Mouse (Mus musculus): ENCODE data around the gene 2310011J03Rik. TPM values are rescaled to one million over a fixed set of nuclear protein-coding genes. Genes with fewer than 3 reads are reported as not detected.
A peak's percentile ranks its signal among the peaks of the same experiment; 100 is the strongest.

2310011J03Rik gene
- polyA plus RNA-seq, 1 experiment from 2014 or later, result 50.5 TPM

DNA sequence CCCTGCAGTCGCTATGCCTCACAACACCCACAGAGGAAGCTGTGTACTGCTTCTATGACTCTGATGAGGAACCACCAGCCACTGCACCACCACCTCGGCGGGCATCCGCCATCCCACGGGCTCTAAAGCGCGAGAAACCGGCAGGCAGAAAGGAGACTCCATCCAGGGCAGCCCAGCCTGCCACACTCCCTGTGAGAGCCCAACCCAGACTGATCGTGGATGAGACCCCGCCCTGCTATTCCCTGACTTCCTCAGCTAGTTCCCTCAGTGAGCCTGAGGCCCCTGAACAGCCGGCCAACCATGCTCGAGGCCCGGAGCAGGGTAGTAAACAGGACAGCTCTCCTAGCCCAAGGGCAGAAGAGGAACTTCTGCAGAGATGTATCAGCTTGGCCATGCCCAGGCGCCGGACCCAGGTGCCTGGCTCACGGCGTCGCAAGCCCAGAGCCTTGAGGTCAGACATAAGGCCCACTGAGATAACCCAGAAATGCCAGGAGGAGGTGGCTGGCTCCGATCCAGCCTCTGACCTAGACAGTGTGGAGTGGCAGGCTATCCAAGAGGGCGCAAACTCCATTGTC, 6.6 kb downstream of the 2310011J03Rik start:
- peaks cover 94% of the 10 kb centered on the region for H3K27me3 ChIP-seq
- no peak for ATAC-seq (ENCODE audit: insufficient number of reproducible peaks, insufficient read depth, low FRiP score, low TSS enrichment, low read depth)
- H3K4me1 ChIP-seq (replicated peaks), result peaks cover 8% of the 10 kb centered on the region
- no peak overlapping the region for H3K4me2 ChIP-seq
- no peak overlapping the region for H3K27ac ChIP-seq
- H3K36me3 ChIP-seq, result peaks cover 20% of the 10 kb centered on the region
- H3K9ac ChIP-seq (replicated peaks), result no peak overlapping the region
- H3K4me3 ChIP-seq (replicated peaks), result no peak overlapping the region
- 45% methylated on average over 20 of the region's 20 CpGs for WGBS
- no peaks in the 10 kb centered on the region for H3K9me3 ChIP-seq

DNA sequence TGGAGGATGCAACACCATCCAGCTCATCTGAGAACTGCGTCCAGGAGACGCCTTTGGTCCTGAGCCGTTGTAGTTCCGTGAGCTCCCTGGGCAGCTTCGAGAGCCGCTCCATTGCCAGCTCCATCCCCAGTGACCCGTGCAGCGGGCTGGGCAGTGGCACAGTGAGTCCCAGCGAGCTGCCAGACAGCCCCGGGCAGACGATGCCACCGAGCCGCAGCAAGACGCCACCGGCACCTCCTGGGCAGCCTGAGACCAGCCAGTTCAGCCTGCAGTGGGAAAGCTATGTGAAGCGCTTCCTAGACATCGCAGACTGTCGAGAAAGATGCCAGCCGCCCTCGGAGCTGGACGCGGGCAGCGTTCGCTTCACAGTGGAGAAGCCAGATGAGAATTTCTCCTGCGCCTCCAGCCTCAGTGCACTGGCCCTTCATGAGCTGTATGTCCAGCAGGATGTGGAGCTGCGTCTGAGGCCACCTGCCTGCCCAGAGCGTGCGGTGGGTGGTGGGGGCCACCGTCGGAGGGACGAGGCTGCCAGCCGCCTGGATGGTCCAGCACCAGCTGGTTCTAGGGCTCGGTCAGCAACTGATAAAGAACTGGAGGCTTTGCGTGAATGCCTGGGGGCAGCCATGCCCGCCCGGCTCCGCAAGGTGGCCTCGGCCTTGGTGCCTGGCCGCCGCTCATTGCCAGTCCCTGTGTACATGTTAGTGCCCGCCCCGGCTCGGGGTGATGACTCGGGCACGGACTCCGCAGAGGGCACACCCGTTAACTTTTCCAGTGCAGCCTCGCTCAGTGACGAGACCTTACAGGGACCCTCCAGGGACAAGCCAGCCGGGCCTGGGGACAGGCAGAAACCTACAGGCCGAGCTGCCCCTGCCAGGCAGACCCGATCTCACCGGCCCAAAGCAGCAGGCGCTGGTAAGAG, 7.5 kb downstream of the 2310011J03Rik start:
- peaks cover 100% of the 10 kb centered on the region for H3K27me3 ChIP-seq
- H3K27ac ChIP-seq, result no peak overlapping the region
- H3K9ac ChIP-seq (replicated peaks), result peak overlapping the region; percentile 51
- H3K36me3 ChIP-seq, result peaks cover 19% of the 10 kb centered on the region
- no peak for ATAC-seq (ENCODE audit: insufficient number of reproducible peaks, insufficient read depth, low FRiP score, low TSS enrichment, low read depth)
- H3K9me3 ChIP-seq, result no peaks in the 10 kb centered on the region
- H3K4me2 ChIP-seq, result no peak overlapping the region
- H3K4me1 ChIP-seq (replicated peaks), result peaks cover 6% of the 10 kb centered on the region
- 64% methylated on average over 54 of the region's 54 CpGs for WGBS
- no peak overlapping the region for H3K4me3 ChIP-seq (replicated peaks)

DNA sequence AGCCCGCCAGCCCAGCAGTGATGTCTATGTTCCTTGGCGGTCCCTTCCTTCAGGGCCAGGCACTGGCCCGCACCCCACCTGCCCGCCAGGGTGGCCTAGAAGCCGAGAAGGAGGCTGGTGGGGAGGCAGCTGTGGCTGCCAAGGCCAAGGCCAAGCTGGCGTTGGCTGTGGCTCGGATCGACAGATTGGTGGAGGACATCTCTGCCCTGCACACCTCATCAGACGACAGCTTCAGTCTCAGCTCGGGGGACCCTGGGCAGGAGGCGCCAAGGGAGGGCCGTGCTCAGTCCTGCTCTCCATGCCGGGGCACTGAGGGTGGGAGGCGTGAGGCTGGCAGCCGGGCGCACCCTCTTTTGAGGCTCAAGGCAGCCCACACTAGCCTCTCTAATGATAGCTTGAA, 8.8 kb downstream of the 2310011J03Rik start:
- Histone ChIP-seq H3K9ac (replicated peaks) (no peak overlapping the region), H3K36me3 (peaks cover 22% of the 10 kb centered on the region; the same call in 1 of the 2 replicates), H3K4me1 (replicated peaks) (peaks cover 6% of the 10 kb centered on the region), H3K27me3 (peaks cover 100% of the 10 kb centered on the region), H3K27ac (no peak overlapping the region), H3K4me2 (no peak overlapping the region), H3K9me3 (no peaks in the 10 kb centered on the region), H3K4me3 (replicated peaks) (no peak overlapping the region)
- 80% methylated on average over 16 of the region's 16 CpGs for WGBS
- no peak for ATAC-seq (ENCODE audit: insufficient number of reproducible peaks, insufficient read depth, low FRiP score, low TSS enrichment, low read depth)

DNA sequence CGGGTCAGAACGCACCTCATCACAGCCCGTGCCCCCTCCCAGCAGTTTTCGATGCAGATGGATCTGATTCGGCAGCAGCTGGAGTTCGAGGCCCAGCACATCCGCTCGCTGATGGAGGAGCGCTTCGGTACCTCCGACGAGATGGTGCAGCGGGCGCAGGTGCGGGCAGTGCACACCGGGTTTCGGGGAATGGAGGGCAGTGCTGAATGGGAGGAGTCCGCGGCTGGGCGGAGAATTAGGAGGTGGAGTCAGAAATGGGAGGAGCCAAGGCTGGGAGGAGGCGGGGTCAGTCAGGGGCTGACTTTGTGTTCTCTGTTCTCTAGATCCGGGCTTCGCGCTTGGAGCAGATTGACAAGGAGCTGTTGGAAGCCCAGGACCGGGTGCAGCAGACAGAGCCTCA, 15.5 kb downstream of the 2310011J03Rik start:
- Histone ChIP-seq H3K4me3 (replicated peaks) (no peak overlapping the region), H3K4me2 (no peak overlapping the region)

DNA sequence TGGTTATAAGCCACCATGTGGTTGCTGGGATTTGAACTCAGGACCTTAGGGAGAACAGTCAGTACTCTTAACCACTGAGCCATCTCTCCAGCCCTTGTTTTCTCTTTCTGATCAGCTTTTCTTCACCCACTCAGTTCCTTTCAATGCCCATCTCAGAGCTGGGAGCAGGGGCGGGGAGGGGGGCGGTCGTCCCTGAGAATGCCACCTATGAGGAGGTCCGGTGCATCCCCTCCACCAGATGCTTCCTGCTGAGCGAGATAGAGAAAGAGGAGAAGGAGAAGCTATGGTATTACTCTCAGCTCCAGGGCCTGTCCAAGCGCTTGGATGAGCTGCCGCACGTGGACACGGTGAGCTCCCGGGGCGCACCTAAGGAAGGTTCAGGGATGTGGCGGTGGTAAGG, 15.9 kb downstream of the 2310011J03Rik start:
- no peak overlapping the region for H3K27ac ChIP-seq
- no peaks in the 10 kb centered on the region for H3K9me3 ChIP-seq
- peaks cover 28% of the 10 kb centered on the region; the same call in 1 of the 2 replicates for H3K36me3 ChIP-seq
- H3K4me1 ChIP-seq (replicated peaks), result peaks cover 7% of the 10 kb centered on the region; the same call in 1 of the 2 replicates
- H3K4me2 ChIP-seq, result no peak overlapping the region
- WGBS, result 20% methylated on average over 12 of the region's 12 CpGs
- no peak overlapping the region for H3K9ac ChIP-seq (replicated peaks)
- peaks cover 99% of the 10 kb centered on the region for H3K27me3 ChIP-seq
- no peak overlapping the region for H3K4me3 ChIP-seq (replicated peaks)
- no peak for ATAC-seq (ENCODE audit: insufficient number of reproducible peaks, insufficient read depth, low FRiP score, low TSS enrichment, low read depth)

More for the DNA sequence above, 15.5 kb downstream of the 2310011J03Rik start:
- Histone ChIP-seq H3K9ac (replicated peaks) (no peak overlapping the region), H3K27me3 (peaks cover 99% of the 10 kb centered on the region), H3K27ac (no peak overlapping the region), H3K4me1 (replicated peaks) (0 out of 2 replicates have a peak, but pooled peaks cover 3% of the 10 kb centered on the region), H3K9me3 (no peaks in the 10 kb centered on the region), H3K36me3 (peaks cover 28% of the 10 kb centered on the region; the same call in 1 of the 2 replicates)
- WGBS, result 7% methylated on average over 25 of the region's 25 CpGs
- no peak for ATAC-seq (ENCODE audit: insufficient number of reproducible peaks, insufficient read depth, low FRiP score, low TSS enrichment, low read depth)

DNA sequence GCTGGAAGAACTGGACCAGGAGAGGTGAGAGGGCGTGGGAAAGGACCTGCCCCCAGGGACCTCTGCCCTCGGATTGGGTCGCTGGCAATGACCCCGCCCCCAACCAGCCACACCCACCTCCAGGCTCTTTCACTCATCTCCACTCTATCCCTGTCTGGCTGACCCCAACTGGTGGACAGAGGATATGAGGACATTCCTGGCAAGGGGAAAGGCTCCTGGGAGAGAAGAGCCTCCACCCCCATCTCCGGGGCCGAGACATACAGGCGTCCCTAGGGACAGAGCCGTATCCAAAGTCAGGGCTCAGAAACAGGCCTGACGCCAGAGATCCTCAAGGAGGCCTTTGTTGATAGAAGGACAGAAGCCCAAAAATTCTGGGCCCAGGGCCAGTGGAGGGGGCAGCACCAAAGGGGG, 17.9 kb downstream of the 2310011J03Rik start:
- Histone ChIP-seq H3K9ac (replicated peaks) (no peak overlapping the region), H3K27me3 (peaks cover 99% of the 10 kb centered on the region), H3K9me3 (no peaks in the 10 kb centered on the region), H3K36me3 (peaks cover 12% of the 10 kb centered on the region; the same call in 1 of the 2 replicates), H3K4me2 (no peak overlapping the region), H3K4me1 (replicated peaks) (peaks cover 17% of the 10 kb centered on the region; the same call in 1 of the 2 replicates), H3K4me3 (replicated peaks) (no peak overlapping the region), H3K27ac (no peak overlapping the region)
- 16% methylated on average over 9 of the region's 9 CpGs for WGBS
- no peak for ATAC-seq (ENCODE audit: insufficient number of reproducible peaks, insufficient read depth, low FRiP score, low TSS enrichment, low read depth)

DNA sequence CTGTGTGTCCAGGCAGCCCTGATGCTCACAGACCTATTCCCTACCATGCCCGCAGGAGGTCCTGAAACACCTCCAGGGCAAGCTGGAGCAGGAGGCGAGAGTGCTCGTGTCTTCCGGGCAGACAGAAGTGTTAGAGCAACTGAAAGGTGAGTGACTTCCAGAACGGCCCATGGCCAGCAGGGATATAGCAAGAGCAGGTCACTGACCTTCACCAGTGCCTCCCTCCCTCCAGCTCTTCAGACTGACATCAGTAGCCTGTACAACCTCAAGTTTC, 18.3 kb downstream of the 2310011J03Rik start:
- H3K27me3 ChIP-seq, result peaks cover 99% of the 10 kb centered on the region
- ATAC-seq (ENCODE audit: insufficient number of reproducible peaks, insufficient read depth, low FRiP score, low TSS enrichment, low read depth), result no peak

DNA sequence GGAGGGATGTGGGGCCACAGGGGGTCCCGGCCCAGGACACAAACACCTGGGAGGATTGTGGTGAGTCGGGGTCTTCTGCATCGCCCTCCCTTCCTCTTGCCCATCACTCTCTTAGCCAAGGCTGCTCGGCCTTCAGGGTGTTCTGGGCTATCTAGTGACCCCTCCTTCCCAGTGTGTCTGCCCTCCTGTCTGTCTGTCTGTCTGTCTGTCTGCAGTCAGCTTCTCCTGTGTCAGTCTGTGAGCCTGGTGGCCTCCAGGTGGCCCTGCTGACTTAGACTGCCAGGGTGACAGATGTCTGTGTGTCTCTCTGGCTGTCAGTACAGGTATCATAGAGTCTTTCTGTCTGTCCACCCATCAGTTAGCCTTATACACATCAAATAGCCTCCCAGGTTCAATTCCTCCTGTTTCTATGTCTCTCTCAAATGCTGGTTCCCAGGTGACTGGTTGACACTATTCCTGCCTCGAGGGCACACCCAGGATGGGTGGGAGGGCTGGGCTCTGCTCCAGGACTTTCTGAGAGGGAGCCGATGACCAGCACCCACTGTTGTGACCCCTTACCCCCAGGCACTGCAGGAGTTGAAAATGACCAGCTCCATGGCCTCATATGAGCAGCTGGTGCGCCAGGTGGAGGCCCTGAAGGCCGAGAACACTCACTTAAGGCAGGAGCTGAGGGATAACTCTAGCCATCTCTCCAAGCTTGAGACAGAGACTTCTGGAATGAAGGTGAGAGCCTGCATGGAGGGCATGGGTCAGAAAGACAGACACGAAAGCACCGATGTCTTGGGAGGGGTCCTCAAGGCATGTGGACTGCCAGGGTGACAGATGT, 18.9 kb downstream of the 2310011J03Rik start:
- no peak for ATAC-seq (ENCODE audit: insufficient number of reproducible peaks, insufficient read depth, low FRiP score, low TSS enrichment, low read depth)
- Histone ChIP-seq H3K9me3 (no peaks in the 10 kb centered on the region), H3K27me3 (peaks cover 97% of the 10 kb centered on the region), H3K4me3 (replicated peaks) (no peak overlapping the region), H3K36me3 (peaks cover 5% of the 10 kb centered on the region; the same call in 1 of the 2 replicates), H3K27ac (no peak overlapping the region), H3K4me1 (replicated peaks) (peaks cover 21% of the 10 kb centered on the region), H3K9ac (replicated peaks) (no peak overlapping the region; the same call in 1 of the 2 replicates), H3K4me2 (peak overlapping the region; percentile 3; the same call in 1 of the 2 replicates)
- WGBS, result 80% methylated on average over 10 of the region's 10 CpGs

More for the DNA sequence above, 18.3 kb downstream of the 2310011J03Rik start:
- H3K9me3 ChIP-seq, result no peaks in the 10 kb centered on the region
- WGBS, result 40% methylated on average over 5 of the region's 5 CpGs
- no peak overlapping the region for H3K4me2 ChIP-seq
- H3K36me3 ChIP-seq, result peaks cover 10% of the 10 kb centered on the region; the same call in 1 of the 2 replicates
- H3K4me3 ChIP-seq (replicated peaks), result no peak overlapping the region
- no peak overlapping the region for H3K9ac ChIP-seq (replicated peaks)
- H3K4me1 ChIP-seq (replicated peaks), result peaks cover 17% of the 10 kb centered on the region; the same call in 1 of the 2 replicates
- H3K27ac ChIP-seq, result no peak overlapping the region

DNA sequence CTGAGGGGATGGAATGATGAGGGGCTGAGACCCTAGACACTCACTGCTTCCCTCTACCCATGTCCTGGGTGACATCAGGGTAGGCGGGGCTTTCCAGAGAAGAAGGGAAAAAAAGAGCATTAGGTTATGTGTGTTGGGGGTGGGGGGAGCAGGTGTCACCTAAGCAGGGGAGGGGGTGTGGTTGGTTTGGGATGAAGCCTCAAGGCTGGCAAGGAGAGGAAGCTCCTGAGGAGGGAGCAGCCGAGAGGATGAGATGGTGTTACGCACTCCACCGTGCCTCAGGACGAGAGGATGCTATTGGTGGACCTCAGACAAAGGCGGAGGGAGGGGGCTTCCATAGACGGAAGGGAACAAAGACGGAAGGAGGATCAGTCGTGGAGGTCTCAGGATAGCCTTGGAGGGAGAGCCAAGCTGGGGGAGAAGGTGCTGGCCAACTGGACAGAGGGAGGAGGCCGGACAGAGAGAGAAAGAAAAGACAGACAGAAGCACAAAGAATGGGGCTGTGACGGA, 19.6 kb downstream of the 2310011J03Rik start:
- ATAC-seq (ENCODE audit: insufficient number of reproducible peaks, insufficient read depth, low FRiP score, low TSS enrichment, low read depth), result no peak
- no peak overlapping the region for H3K27ac ChIP-seq
- H3K9ac ChIP-seq (replicated peaks), result no peak overlapping the region; the same call in 1 of the 2 replicates
- no peaks in the 10 kb centered on the region for H3K36me3 ChIP-seq
- H3K4me3 ChIP-seq (replicated peaks), result no peak overlapping the region
- peak overlapping the region; percentile 3; the same call in 1 of the 2 replicates for H3K4me2 ChIP-seq
- peaks cover 90% of the 10 kb centered on the region for H3K27me3 ChIP-seq
- peaks cover 28% of the 10 kb centered on the region for H3K4me1 ChIP-seq (replicated peaks)
- WGBS, result 25% methylated on average over 11 of the region's 11 CpGs
- no peaks in the 10 kb centered on the region for H3K9me3 ChIP-seq

DNA sequence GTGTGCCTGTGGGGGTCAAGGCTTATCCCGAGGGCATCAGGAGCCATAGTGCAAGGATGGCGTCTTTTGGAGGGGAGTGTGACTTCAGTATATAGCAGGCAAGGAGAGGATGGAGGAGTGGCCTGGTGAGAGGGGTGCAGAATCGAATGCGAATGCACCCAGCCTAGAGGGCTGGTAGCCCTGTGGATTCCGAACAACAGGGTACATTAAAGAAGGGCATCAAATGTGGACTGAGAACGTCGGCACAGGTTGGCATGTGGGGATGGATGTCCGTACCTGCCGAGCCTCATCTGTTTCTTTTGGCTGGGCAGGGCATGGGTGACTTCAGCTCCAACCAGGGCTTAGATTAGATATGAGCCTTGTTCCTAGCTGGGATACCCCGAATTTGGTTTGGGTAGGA, 20.5 kb downstream of the 2310011J03Rik start:
- 43% methylated on average over 10 of the region's 10 CpGs for WGBS
- peaks cover 81% of the 10 kb centered on the region for H3K27me3 ChIP-seq
- ATAC-seq (ENCODE audit: insufficient number of reproducible peaks, insufficient read depth, low FRiP score, low TSS enrichment, low read depth), result no peak
- H3K9me3 ChIP-seq, result no peaks in the 10 kb centered on the region
- peak overlapping the region; percentile 42 for H3K4me3 ChIP-seq (replicated peaks)
- H3K9ac ChIP-seq (replicated peaks), result peak overlapping the region; percentile 61; the same call in 1 of the 2 replicates
- H3K4me1 ChIP-seq (replicated peaks), result peaks cover 31% of the 10 kb centered on the region
- H3K27ac ChIP-seq, result no peak overlapping the region
- H3K4me2 ChIP-seq, result peak overlapping the region; percentile 56
- peaks cover 3% of the 10 kb centered on the region for H3K36me3 ChIP-seq

All from limb, embryonic 12.5 days (tissue).